Mouse (Mus musculus) lung, postnatal 36 days (tissue): ENCODE measurements at regions not wholly inside any gene's neighbourhood (a gene's known extent, or its start where the extent isn't known, plus 50 kb on each side); places are given as distances from the start of the nearest gene placed in this dataset.

Experiments used
- DNase-seq: peaks from one replicate; pipeline ENCODE4 v3.0.0; 2022; ENCODE audit warnings: mixed read lengths

DNA sequence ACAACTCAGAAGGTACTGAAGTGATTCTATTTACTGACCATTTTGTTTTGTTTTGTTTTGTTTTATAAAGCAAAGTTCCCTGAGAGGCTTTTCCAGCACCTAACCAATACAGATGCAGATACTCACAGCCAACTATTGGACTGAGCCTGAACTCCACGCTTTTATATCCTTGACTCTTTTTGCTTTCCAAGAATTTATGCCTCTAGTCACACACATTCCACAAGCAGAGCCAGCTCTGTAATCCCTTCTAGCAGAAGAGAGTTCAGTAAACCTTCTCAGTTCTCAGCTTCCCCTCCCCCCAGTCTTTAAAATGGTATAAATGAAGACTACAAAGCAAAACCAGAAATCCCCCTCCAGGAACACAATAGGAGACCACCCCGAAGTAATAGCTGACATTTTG is 269.0 kb upstream of the 1700003H04Rik start:
- no peak for DNase-seq

DNA sequence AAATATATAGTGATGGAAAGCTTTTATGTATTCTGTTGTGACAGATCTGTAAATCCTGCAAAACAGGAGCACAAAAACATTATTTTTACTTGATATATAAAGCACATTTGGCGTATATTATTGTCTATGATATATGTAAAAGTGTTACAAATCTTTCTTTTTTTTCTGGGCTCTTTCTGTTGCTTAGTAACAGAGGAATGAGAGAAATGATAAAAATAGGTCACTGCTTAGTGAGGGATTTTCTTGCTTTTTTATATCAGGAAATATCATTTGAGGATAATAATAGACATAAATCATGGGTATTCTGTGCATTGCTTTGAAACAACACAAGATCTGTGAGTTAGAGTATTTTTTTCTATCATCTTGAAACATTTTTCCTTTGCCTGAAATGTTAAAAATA is 239.7 kb upstream of the 1700003H04Rik start:
- no peak for DNase-seq

DNA sequence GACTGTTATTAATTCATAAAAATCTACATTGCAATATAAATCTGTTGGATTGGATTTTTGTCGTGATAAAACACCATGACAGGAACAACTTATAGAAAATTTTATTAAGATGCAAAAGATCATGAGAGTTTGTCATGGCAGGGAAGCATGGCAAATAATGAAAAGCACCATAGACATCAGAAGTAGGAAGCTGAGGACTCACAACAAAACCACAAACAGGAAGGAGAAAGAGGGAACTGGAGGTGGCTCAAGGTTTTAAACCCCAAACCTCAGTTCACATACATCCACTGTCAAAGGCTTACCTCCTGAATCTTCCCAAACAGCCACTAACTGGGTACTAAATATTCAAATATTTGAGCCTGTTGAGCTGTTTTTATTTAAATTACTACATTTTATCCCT is 226.0 kb upstream of the 1700003H04Rik start:
- DNase-seq = no peak

DNA sequence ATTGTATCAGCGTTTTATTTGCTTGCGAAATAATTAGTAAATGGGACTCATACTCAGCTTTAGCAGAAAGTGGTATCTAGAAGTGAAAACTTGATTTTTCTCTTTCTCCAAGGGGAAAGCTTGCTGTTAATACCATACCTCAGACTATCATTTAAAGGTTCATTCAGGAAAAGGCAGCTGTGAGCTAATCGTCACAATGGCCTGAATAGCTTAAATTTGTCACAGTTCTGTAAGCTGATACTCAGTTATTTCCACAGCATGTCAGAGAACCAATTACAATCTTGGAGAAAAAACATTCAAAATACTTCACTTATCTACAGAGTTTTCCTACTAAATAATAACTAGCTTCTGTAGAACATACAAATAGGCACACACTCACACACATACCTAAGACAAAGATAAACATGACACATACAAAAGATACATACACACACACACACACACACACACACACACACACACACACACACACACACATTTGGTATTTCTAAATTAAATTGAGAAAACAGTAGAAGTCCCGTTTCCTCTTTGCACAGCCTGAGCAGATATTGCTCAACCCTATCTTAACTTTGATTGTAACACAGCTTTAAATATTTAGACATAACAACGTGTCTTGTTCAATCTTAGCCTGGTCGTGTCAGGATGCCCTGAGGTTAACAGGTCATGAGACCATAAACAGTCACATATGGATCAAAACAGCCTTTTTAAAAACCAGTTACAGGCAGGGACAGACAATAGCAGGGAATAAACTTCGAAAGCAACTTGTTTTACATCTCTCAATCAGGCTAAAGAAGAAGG is 208.5 kb upstream of the 1700003H04Rik start:
- DNase-seq = no peak

DNA sequence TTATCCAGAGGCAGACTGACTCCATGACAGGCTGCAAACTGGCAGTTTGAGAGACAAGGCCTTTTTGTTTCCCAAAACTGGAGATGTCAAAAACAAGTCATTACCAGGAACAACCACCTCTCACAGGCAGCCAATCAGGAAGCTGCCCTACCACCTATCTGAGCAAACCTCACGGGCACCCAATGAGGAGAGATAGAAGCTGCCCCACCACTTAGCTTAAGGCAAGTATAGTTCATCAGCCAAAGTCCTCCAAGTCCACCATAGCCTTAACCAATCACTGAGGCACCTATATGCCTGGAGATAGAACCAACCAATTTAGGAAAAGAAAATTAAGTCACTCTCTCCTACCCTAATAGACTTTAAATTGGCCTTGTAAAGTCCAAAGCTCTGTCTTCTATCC is 207.3 kb upstream of the 1700003H04Rik start:
- no peak for DNase-seq

DNA sequence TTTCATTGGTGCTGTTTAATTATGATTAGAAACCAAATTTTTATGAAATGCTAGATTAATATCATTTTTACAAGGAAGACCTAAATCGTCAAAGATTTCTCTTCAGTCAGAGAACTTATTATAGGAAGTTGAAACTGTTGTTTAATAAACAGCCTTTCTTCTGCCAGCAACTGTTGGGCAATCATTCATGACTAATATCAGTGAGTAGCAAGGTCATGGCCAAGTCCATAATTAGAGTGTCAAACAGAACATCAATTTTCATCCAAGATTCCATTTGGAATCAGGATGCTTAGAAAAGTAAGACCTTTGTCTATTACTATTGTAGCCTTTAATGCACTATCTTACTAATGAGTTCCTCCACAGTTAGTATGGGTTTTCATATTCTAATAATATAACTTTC is 189.4 kb upstream of the 1700003H04Rik start:
- no peak for DNase-seq

DNA sequence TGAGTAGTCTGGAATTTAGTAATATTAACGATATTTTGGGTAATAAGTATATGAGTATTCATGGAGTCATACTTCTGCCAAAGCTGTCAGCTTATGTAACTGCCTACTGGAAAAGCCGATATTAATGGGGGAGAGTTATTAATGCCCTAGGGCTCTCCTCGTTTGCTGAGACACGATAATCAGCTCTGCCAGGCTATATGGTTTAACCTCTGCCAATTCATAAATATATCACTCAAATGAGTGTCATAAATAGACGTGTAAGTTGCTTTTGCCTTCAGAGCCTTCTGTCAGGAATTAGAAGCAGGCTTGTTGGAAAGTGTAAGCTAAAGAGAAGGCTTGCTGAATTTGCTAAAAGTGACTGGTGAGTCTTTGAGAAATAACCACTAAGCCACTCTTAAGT is 188.4 kb upstream of the 1700003H04Rik start:
- DNase-seq = no peak

DNA sequence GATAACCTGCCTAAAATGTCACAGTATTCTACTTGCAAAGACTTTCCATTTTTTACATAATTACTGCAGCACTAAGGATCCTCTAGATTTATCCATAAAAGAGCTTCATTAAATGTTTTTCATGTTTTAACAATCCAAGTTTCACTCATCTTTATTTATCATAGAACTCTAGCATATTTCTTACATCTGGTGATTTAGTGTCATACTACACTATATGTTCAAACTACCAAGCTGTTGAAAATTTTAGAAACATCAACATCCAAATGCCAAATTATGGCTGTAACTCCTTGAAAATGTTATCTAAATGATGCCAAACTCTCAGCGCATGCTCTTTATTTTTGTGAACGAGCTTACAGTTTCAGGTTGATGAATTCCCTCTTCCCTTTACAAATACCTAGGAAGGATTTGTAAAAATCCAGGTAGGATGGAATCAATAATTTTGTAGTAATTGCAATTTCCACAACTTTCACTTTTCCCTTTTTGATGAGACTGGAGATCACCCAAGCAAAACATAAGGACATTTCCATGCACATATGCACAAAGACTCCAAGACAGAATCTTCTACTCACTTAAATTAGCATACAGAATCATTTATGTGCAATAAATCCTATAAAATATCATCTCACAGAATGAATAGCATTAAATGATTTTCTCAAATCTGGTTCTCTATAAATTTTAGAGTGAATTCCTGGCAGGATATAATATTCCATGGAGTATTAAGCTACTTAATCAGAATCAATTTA is 175.0 kb upstream of the 1700003H04Rik start:
- DNase-seq = no peak

DNA sequence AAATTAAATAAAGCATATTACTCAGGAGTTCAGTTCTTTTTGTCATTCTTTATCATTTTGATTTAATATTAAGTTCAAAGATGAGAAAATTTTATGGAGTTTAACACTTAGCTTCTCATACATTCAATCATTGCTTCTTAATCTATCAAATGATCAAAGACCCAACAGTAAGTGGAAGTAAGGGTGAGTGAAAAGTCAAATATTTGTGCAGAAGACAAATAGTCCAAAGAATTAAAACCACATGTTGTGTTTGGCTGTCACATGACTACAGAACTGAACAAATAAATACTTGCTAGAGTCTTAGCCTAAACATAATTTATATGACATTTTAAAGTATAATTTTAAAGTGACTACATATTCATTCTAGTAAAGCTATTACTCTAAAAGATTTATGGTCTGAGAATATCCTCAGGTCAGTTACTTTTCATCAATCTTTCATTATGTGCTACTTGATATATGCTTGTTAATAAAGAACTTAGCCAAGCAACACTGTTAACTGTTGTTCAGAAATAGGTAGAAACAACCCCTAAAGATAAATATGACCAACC is 171.7 kb upstream of the 1700003H04Rik start:
- no peak for DNase-seq

DNA sequence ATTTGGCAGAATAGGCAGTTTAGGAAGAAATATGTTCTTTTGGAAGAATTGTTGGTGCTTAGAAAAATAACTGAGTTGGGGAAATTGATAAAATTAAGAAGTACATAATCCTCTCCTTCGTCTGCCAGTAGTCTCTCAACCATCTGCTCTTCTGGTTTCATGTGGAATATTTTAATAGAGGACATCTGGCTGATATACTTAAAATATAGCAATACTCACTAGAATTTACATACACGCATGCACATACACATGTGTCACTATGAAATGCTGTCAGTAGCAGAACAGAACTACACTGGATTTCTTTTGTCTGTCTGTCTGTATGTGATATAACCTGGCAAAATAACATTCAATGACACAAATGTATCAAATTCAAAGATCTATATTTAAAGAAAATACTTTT is 168.4 kb upstream of the 1700003H04Rik start:
- DNase-seq = no peak

DNA sequence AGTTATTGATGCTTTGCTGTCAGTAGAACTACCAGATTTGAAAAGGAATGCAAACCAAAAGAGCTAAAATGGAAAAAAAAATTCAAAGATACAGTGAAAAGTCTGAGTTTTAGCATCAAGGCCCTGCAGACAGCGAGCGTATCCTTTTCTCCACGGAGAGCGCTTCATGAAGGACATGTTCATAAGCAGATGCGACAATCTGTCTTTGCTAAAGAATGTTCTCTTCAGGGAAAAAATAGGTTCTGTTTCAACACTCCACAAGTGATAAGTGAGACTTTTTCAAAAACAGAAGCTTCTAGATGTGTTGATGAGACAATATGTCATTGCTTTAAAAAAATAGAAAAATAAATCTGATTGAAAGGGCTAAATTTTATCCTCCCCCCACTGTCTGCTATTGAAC is 147.4 kb upstream of the 1700003H04Rik start:
- DNase-seq = no peak

DNA sequence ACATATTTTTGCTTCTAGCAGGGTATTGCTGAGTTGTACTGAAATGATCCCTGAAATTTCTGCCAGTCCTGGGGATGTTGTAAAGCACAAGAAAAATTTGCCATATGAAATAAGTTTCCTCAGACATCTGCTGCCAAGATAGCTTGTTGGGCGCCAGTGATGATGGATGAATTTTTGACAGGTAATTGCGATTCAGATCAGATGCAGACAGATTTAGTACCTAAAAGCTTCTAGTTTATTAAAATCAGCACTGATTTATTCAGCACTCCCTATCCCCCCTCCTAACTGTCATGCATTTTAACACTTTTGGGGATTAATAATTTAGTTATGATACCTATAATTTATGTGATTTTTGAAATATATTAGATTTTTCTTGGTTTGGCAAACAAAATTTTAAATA is 131.3 kb upstream of the 1700003H04Rik start:
- no peak for DNase-seq

DNA sequence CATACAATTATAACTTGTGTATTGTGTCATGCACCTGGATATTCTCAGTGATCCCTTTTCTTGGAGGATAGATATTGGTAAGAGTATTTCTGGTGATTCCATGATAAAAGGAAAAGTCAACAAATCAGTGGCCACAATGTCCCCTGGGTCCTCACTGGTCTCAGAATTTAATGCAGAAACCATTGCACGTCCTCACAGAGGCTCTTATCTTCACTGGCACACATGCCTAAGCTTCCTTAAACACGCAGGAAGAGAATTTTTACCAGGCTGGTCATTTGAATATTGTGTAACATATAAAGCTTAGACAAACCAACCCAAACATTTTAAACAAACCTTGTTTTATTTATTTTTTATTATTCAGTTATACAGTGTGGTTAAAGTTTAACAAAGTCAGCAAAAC is 92.7 kb upstream of the 1700003H04Rik start:
- DNase-seq = no peak

DNA sequence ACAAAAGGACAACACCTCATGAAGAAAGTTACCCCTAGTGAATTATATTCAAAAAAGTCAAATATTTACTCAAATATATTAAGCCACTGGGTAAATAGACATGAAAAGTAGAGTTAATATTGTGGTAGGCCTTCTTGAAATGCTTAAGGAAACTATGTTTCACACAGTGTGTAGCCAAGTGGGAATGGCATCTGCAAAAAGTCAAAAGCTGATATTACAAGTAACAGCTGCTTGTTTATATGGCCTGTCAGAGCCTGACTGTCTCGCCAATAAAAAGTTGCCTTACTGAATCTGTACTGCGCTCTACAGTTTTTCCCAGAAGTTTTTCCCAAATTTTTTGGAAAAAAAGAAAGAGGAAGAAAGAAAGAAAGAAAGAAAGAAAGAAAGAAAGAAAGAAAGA is 77.3 kb upstream of the 1700003H04Rik start:
- DNase-seq = peak; percentile 0

DNA sequence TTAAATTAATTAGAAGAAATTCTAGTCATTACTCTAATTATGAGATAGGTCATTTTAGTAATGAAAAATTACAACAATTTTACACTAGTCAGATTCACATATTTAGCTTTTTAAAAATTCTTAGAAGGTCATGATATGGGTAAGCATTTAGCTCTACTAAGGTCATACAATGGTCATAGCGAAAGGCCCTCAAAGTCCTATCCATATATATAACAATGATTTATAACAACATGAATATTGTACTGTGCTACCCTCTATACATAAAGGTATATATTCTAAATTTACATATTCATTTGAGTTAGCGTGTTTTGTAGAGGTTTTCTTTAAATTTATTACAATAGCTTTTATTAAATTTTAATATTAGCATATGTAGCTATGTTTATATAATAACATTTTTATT is 52.5 kb upstream of the 1700003H04Rik start:
- DNase-seq = no peak
